Mouse (Mus musculus): Measurements from ENCODE around the gene Cetn3. TPM values are rescaled to one million over a fixed set of nuclear protein-coding genes. Genes with fewer than 3 reads are reported as not detected.

The Cetn3 gene
- polyA plus RNA-seq, 1 experiment = 37.2 TPM

DNA sequence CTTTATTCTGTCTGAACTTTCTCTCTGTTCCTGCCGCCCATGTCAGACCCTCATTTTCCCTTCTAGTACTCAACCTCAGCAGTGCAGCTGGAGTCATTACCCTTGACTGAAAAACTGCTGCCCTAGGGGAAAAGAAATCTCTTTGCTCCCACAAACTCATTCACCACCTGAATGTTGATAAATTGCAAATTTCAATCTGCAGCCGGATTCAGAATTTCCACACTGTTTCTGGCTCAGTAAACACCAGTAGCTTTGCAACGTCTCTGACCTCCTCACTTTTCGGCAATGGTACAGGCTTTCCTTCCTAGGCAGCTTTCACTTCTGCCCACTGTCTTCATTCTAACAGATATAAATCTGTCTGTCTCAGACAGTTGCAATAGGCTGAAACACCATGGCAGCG lies 57.8 kb downstream of the Cetn3 start:
- no peak for TF ChIP-seq TCF12 (IDR thresholded peaks at IDR 0.05; ENCODE audit: insufficient read depth, poor library complexity, severe bottlenecking)
- TF ChIP-seq TCF3 (IDR thresholded peaks at IDR 0.05; ENCODE audit: insufficient read length, low read depth) = no peak
- TF ChIP-seq MAX (IDR thresholded peaks at IDR 0.05; ENCODE audit: low read depth) = no peak
- TF ChIP-seq CEBPB (IDR thresholded peaks at IDR 0.05; ENCODE audit: insufficient read depth, poor library complexity, severe bottlenecking) = no peak
- no peak for TF ChIP-seq REST (IDR thresholded peaks at IDR 0.05; ENCODE audit: insufficient read depth, insufficient read length)
- H3K4me2 ChIP-seq (ENCODE audit: low read depth) = no peak overlapping the region
- no peak overlapping the region for H3ac ChIP-seq (ENCODE audit: control insufficient read depth, insufficient read length)
- H3K79me2 ChIP-seq (ENCODE audit: control insufficient read depth, insufficient read depth) = no peaks in the 10 kb centered on the region
- no peaks in the 10 kb centered on the region for H3K27me3 ChIP-seq (ENCODE audit: control insufficient read depth, insufficient read depth, insufficient read length)
- H3K36me3 ChIP-seq (ENCODE audit: control insufficient read depth, insufficient read depth) = no peaks in the 10 kb centered on the region
- no peak overlapping the region for H3K4me3 ChIP-seq

- Histone ChIP-seq H3K79me2 (ENCODE audit: control insufficient read depth, insufficient read depth) (no peaks in the 10 kb centered on the region), H3K36me3 (ENCODE audit: control insufficient read depth, insufficient read depth) (no peaks in the 10 kb centered on the region), H3K4me2 (ENCODE audit: low read depth) (no peak overlapping the region), H3K4me3 (no peak overlapping the region), H3K27me3 (ENCODE audit: control insufficient read depth, insufficient read depth, insufficient read length) (no peaks in the 10 kb centered on the region), H3ac (ENCODE audit: control insufficient read depth, insufficient read length) (no peak overlapping the region)
- TF ChIP-seq SRF (IDR thresholded peaks at IDR 0.05; ENCODE audit: control insufficient read depth, insufficient read length, low read depth) (no peak), POLR2A (IDR thresholded peaks at IDR 0.05; ENCODE audit: insufficient read length, low read depth) (no peak), MYOD1 (IDR thresholded peaks at IDR 0.05; ENCODE audit: control insufficient read depth in 1 of 3, insufficient read length in 2 of 3, low read depth in 2 of 3) (no peak), MYOG (IDR thresholded peaks at IDR 0.05; ENCODE audit: control insufficient read depth in 1 of 3, insufficient read depth in 1 of 3, insufficient read length in 2 of 3, low read depth in 2 of 3) (no peak), REST (IDR thresholded peaks at IDR 0.05; ENCODE audit: insufficient read depth, insufficient read length) (no peak), CEBPB (IDR thresholded peaks at IDR 0.05; ENCODE audit: insufficient read depth, poor library complexity, severe bottlenecking) (no peak), TCF3 (IDR thresholded peaks at IDR 0.05; ENCODE audit: insufficient read length, low read depth) (no peak), MAX (IDR thresholded peaks at IDR 0.05; ENCODE audit: low read depth) (no peak), USF1 (IDR thresholded peaks at IDR 0.05; ENCODE audit: low read depth) (no peak), POLR2AphosphoS2 (IDR thresholded peaks at IDR 0.05; ENCODE audit: insufficient read length, low read depth) (no peak), TCF12 (IDR thresholded peaks at IDR 0.05; ENCODE audit: insufficient read depth, poor library complexity, severe bottlenecking) (no peak), E2F4 (IDR thresholded peaks at IDR 0.05; ENCODE audit: insufficient read depth) (no peak)
These were observed 59.4 kb downstream of the Cetn3 start for GRCm38 (mm10) chr13:81842278-81842677.

Other genes with a start within 250 kb of the Cetn3 start
- 0.04 TPM for gene Adgrv1, start 149.9 kb upstream of the Cetn3 start, polyA plus RNA-seq (2012; fragmentation: generic; extraction: Trizol)
- gene Lysmd3, start 125.4 kb upstream of the Cetn3 start, polyA plus RNA-seq (2012; fragmentation: generic; extraction: Trizol) = 4.2 TPM
- gene Polr3g, start 72.1 kb upstream of the Cetn3 start, polyA plus RNA-seq (2012; fragmentation: generic; extraction: Trizol) = 3.5 TPM
- 0.62 TPM for gene Mblac2, start 71.7 kb upstream of the Cetn3 start, polyA plus RNA-seq (2012; fragmentation: generic; extraction: Trizol)